Mouse (Mus musculus) 3T3-L1 (cell line): Measurements from ENCODE around the gene Gmpr.
"Not testable (repeated sequence)": the region's sequence is repeated elsewhere in the genome, so short reads cannot be mapped to it uniquely, and the experiment has no call there.

Source experiments
- DNase-seq: peaks from one replicate; pipeline ENCODE4 v3.0.0-alpha.2; 2015; ENCODE audit warnings: low read depth, low spot score

The Gmpr gene

DNA sequence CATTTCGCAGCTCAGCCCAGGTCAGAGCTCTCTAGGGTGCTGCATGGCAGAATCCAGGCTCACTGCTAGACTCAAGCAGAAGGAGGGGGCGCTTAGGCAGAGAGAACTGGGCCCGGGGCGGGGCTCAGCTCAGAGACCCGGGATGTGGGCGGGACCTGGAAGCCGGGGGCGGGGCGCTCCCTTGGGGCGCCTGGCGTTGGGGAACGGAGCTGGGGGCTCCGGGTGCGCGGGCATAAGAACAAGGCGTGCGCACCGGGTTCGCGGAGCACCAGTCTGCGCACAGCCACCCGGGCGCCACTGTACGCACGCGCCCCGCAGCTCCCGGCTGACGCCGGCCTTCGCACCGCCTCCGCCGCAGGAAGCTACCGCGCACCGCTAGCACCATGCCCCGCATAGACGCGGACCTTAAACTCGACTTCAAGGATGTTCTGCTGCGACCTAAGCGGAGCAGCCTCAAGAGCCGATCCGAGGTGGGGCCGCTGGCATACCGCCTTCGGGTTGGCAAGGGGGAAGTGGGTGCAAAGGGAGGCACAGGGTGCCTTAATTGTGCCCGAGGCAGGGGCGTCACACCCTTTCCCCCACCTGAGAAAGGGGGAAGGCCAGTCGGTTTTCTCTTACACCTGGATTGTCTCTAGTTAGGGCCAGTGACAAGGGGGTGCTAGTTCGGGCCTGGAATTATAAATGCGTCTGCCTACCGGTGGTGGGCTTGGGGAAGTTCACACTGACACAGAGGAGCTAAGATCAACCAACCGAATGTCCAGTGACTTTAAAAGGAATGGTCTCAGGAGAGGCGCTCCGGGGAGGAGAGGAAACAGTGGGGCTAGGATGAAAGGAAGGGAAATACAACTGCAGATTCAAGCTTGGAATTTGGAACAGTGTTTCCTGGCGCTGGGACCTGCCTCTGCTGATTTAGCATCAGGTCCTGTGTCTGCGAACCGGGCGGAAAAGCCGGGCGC lies at the start of gene Gmpr:
Gene Gmpr (plus strand): TSS at position 171 of the 956 bp plus-strand sequence.
- DNase-seq: peak; percentile 51

DNA sequence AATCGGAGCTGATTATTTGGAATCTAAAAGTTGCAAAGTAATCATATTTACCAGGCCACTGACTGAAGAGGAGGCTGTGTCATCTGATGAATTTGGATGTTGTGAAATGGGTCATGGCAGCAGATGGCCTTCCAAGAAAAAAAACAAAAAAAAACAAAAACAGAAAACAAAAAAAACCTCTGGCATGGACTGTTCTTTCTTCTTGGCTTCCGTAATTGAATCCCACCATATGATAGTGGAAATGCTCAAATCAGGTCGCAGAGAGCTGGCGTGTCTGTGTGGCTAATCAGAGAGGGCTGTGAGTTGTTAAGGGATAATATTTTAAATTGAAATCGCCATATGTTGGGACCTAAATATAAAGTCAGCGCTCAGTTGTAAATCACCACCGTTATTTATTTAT lies 49.8 kb upstream of the Gmpr start:
- no peak for DNase-seq

DNA sequence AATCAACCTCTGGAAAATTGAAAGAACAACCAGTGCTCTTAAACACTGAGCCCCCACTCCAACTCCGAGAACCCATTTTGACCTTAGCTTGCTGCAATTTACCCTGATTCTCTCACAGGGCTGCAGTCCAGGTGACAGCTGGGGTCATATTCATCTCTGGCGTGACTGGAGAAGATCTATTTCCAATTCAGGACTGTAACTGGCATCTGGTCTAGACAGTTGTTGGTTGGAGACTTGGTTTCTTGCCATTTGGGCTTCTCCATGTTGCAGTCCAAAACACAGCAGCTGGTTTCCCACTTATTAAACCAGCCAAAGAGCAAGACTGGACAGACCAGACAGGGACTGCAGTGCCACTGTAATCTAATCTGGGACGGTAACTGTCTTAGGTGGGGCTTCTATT lies 47.1 kb upstream of the Gmpr start:
- no peak for DNase-seq

DNA sequence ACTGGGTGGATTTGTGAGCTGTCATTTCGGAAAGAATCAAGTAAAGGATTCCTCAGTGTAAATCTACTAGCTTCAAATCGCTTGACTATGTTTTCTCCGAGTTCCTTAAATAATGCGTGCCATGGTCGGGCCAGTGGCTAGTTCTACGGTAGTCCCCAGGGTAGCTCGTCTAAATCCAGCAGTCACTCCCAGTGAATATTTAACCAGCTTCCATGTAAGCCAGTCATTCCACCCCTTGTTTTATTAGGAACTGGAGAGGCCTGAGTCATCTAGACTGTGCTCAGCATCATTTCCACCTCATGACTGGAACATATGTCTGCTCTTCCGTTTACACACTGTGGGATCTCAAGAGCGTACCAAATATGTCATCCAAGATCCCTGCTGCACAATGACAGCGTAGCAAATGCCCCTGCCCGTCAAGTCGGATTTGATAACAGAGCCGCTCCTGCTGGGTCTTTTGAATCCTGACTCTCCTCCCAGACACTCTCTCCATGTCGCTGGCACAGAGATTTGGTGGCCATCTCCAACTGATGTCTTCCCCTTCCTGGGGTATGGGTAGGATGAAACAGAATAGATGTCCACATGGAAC lies 45.8 kb upstream of the Gmpr start:
- DNase-seq: no peak

DNA sequence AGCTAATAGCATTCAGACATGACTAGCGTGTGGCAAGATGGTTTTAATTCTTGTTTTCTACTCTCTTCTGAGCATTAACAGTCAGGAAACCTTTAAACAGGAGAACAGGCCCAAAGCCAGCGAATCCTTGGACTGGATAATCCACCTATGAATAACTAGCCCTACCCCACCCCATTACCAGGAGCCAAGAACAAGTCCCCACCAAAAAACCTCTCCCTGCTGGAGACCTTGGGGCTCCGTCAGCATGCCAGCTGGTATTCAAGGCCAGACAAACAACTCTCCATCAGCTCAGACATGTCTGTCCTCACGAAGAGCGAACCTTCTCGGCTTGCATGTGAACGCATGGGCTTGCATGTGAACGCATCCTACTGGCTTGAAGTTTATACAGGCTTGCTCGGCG lies 41.6 kb upstream of the Gmpr start:
- DNase-seq: no peak

DNA sequence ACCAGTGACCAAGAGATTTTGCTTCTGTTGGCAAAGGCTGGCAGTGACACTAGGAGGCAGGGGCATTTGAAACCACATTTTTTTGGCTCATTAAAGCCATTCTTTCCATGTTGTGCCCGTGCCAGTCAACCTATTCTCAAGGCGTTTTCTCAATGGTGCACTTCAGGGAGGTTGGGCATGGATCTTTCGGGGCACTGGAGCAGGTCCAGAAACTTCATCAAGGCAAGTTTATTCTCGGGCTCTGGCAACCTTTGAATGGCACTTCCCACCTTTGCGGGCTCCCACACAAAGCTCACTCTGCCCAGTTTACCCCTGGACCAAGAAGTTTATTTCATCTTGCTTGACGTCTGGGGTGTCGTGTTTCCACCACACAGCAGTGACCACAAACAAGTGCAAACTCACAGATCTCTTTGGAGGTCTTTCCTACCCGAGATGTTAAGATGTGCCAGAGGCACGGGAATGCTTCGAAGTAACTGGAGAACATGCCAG lies 41.2 kb upstream of the Gmpr start:
- DNase-seq: no peak

DNA sequence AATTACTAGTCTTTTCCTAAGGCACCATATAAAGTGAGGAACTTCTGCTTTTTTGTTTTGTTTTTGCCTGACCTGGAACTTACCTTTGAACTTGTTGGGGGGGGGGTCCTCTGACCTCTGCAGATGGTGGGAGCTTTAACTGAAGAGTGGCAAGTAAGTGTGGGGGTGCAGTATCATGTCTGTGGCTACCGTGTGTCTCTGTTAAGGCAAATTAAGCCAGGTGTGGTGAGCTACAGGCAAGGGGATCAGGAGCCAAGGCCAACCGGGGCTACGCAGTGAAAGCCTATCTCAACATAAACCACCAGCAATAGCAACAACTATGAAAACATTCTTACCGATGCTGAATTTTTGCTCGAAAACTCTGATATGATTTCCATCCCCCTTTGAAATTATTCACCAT lies 38.5 kb upstream of the Gmpr start:
- no peak for DNase-seq

DNA sequence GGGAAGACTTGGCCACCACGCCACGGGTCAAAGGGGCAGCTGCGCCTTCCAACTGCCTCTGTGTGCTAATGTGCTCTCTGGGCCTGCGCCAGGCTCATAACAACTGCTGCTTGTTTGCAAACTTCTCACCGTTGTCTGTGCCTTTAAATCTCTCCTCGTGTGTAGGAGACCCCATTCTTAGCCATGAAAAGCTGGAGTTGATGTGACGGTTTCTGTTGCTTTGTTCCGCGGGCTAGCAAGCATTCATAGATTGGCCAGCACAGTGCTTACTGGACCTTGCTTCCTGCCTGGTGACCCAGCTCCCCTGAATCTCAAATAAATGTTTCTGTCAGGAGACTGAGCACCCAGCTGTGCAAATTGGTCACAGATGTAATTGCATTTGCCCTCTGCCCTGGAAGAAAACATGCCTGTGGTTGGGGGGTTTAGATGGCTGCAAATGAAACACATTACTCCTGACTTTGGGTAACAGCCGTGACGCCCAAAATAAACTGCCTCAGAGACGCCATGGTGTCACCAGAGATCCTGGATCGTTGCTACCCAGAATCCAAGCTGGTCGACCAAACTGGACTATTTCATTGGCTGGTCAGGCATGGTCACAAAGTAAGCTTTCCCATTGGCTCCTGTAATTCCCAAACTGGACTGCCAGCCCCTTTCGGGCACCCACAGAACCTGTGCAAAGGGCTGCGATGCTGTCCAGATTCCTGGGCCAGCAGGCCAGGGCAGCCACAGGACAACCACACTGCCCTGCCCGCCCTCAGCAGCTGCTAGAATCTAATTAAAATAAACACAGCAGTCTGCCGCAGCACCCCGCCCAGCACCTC lies 37.6 kb upstream of the Gmpr start:
- DNase-seq: peak; percentile 77

DNA sequence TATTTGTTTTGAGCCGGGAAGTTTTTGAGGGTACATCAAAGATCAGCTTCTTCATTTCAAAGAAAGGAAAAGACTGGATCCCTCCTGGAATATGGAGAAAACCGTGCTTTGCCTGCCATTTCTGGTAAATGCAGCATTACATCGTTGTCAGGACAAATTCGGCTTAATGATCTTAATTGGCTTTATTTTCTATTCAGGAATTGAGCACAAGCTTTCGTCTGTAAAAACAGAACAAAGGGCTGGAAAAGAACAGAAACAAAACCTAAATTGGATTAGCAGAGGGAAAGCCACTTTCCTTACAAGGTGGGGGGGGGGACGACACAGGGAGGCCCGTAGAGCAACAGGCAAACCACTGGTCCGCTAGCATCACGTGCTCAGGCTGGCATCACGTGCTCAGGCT lies 33.9 kb upstream of the Gmpr start:
- no peak for DNase-seq

DNA sequence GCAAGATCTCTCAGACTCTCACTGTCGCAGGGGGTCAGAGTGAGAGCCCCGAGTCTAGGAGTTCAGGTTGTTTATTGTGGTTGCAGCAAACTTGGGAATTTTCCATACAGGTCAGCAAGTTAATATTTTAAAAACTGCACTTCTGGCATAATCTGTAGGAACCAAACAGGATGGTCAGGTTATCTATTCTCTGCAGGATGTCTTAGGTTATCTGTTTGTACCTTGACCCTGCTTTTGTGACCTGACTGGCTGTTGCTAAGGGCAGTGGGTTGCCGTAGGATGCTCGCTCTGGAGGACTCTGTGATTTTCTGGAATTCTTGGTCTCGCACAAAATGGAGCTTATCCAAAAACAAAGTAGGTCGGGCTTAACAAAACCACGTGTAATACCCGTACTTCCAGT lies 31.9 kb upstream of the Gmpr start:
- DNase-seq: no peak

DNA sequence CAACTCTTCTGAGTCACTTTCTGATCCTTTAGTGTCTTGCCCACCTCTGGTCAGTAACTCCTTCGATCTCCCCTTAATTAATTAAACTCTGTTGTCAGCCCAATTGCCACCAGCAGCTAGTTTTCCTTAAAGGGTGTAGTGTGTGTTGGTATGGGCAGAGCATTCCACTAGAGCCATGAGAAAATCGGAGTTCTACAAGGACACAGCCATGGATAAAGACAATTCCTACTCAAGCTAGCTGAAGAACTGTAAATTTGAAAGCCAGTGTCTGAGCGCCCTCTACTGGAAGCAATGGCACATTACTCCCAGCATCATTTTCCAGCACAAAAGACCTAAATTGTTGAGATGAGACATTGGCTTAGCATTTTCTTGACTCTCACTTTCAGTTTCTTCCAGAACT lies 30.1 kb upstream of the Gmpr start:
- peak; percentile 88 for DNase-seq

DNA sequence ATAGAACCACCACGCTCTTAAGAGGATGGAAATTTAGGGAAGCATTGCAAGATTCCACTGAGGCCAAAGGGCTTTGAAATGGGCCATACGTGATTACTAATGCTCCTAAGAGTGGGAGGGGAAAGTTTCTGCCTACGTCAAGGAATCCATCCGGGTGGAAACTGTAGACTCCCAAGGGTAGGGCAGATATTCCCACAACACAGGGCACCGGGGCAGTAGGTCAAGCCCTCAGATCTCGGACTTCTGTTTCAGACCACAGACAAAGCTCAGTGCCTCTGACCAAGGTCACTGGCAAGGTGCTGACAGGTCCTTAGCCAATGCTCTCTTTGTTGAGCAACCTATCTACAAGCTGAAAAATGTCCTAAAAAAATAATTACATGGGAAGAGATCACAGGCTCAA lies 27.3 kb upstream of the Gmpr start:
- no peak for DNase-seq

DNA sequence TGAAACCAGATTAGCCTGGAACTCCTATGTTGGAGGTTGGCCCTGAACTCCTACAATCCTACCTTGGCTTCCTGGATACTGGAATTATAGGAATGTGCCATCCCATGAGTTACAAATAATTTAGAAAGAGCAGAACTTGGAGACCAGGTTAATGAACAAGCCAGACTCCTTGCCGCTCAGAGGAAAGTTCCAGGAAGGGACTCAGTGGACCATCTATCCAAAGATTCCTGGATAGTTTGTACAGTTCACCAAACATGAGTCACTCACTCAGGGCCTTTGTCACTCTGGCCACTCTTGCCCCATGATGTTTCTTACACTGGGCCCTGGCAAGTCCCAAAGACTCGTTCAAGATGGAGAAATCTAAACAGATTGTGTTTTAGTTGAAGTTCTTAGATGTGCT lies 24.0 kb upstream of the Gmpr start:
- DNase-seq: no peak

DNA sequence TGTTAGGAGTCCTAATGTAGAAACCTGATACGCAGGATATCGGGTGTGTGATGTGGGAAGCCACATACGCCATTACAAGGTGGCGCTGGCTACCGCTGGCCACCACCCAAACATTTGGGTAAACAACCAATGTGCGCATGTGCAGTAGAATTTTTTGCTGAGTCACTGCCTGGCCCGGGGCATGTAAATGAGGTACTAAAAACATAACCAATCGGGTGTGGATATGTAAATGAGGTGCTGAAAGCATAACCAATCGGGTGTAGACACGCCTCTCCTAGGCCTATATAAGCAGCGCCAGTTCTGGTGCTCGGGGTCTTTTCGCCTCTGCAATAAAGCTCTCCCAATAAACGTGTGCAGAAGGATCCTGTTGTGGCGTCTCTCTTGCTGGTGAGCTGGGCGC lies 23.3 kb upstream of the Gmpr start:
- not testable (repeated sequence) for DNase-seq

DNA sequence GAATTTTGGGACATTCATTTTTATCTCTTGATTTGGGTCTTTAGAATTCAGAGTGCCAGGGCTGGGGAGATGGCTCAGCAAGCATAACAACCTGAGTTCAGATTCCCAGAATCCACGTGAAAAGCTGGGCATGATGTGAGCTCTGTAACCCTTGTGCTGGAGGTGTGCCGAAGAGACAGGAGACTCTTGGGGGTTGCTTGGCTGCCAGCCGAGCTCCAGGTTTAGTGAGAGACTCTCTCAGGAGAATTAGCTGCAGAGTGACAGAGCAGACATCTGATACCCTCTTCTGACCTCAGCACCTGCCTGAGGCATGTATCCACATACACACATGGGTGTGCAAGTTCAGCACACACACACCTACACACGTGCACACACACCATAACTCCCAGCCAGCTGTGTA lies 21.6 kb upstream of the Gmpr start:
- no peak for DNase-seq

DNA sequence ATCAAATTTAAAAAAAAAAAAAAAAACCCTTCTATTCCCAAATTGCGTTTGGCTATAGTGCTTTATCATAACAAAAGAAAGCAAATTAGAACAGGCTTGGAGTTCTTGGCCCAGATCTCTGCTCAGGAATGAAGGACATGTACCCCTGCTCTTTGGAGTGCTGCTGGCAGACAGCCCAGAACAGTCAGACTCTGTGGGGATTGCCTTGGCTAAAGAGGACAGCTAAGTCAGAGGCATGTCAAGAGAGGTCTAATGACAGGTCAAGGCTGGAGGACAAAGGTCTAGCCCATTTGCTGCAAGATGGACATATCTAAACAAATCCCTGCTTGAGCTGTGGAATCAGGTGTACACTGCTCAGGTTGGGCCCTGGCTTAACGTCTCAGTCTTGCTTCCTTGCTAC lies 20.6 kb upstream of the Gmpr start:
- peak; percentile 65 for DNase-seq

DNA sequence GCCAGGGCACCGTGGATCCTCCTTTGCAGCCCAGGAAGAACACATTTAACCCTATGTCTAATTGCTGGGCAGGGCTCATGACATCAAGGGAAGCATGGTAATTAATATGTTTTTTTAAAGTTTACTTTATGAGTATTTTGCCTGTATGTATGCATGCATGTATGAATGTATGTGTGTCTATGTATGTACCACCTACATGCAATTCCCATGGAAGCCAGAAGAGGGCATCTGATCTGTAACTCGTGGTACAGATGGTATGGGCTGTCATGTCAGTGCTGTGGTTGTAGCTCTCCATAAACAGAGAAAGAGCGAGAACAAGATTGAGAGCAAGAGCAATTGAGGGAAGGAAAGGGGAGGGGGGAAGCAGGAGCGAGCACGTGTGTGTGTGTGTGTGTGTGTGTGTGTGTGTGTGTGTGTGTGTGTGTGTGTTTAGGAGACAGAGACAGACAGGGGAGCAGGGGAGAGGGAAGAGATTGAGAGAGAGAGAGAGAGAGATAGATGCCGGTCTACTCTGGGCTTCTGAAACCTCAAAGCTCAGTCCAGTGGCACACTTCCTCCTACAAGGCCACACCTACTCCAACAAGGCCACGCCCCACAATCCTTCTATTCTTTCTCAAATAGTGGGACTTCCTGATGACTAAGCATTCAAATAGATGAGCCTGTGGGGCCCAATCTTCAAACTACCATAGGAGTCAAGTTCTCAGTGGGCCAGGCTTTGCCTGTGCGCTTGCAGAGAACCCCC lies 15.1 kb upstream of the Gmpr start:
- no peak for DNase-seq

DNA sequence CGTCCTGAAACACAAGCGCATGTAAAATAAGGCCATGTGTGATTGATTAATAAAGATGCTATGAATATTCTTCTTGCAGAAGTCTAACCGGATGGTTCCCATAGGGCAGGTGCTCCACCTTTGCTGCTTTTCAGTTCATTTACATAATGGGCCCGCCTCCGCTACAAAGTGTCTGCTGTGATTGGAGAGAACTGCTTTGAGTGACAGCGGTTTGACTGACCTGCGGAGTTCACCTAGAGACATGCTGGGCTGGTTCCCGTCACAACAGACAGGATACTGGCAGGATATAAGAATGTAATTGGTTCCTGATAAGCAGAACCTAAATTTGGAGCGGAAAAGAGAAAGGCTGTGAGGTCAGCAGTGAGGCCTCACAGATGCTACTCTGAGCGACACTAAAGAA lies 13.4 kb upstream of the Gmpr start:
- no peak for DNase-seq

DNA sequence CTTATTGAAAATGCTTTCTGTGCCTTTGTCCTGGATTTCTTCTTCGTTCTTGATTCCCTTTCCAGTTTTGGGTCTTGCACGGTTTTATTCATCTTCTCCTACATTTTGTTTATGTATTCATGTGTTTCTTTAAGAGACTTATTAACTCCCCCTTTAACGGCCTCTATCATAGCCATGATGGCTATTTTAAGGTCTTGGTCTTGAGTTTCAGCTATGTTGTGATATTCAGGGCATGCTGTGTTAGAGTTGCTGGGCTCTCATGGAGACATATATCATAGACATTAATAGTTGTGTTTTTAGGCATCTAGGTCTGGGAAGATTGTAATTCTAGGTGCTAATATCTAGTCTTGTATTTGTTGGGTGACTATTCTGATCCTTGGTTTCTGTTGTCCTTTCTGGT lies 8.6 kb upstream of the Gmpr start:
- DNase-seq: no peak

DNA sequence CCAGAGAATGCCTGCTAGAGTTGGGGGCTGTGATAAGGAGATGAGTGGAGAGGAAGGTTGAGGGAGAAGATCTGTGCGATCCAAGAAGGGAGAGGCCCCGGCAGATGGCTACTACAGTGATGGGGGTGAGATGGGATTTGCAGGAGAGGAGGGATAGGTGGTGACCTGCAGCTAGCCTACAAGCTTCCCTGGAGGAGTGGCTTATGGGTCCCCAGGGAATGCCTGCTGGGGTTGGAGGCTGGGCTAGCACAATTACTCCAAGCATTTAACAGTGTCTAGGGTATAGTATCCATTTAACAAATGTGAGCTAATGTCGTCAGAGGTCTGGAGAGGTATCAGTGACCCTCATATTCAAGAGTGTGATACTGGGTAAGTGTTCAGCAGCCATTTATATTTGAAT lies 7.9 kb upstream of the Gmpr start:
- no peak for DNase-seq

DNA sequence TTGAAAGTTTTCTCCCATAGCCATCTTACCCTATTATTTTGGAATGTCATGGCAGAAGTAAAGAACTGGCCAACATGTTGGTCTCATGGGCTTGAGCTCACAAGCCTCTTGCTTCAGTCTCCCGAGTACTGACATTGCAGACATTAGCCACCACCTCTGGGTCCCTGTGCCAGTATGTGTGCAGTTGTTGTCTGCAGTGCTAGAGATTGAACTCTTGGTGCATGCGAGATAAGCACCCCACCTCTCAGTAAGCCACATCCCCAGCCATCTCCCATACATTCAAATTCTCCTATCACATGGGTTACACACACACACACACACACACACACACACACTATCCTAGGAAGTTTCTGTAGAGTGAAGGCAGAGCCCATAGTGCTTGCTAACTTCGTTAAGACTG lies 7.3 kb upstream of the Gmpr start:
- no peak for DNase-seq

DNA sequence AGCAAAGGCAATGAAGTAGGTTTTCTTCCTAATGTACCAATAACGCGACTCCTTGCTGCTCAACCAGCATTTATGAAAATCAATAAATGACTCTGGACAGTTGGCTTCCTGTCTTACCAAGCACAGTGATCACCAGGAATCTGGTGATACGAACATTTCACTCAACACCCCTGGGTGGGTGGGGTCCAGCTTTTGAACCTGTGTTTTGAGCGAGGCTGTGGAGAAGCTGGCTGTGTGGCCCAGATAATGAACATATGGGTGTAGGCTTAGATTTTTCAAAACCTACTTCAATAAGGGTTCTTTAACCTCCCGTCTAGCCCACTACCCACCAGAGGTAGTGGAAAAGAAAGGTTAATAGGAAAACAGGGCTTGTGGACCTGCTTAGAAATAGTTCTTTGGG lies 4.5 kb upstream of the Gmpr start:
- DNase-seq: no peak
